Mouse (Mus musculus) stomach, embryonic 15.5 days (tissue): ENCODE results near the gene Cited4. TPM values are rescaled to one million over a fixed set of nuclear protein-coding genes. Genes with fewer than 3 reads are reported as not detected.

ENCODE experiments used
- ATAC-seq: fragments of 200-750 bp; cut with Nextera tagmentation; 2 replicates; pipeline ENCODE4 v1.8.0; 2017; ENCODE audit warnings: low read depth, moderate number of reproducible peaks, moderate TSS enrichment; ENCODE audit not compliant: insufficient read depth, low FRiP score
- H3K27ac ChIP-seq: fragments of 300-500 bp; sonication (generic); 2 replicates; pipeline ENCODE4 v1.5.1; 2015; ENCODE audit warnings: mild to moderate bottlenecking, inconsistent platforms
- H3K27me3 ChIP-seq: fragments of 300-500 bp; sonication (generic); replicated peaks from 2 replicates; pipeline ENCODE4 v1.6.1; 2015; ENCODE audit warnings: inconsistent platforms
- H3K36me3 ChIP-seq: fragments of 300-500 bp; sonication (generic); 2 replicates; pipeline ENCODE4 v1.6.1; 2015; ENCODE audit warnings: inconsistent platforms
- H3K4me1 ChIP-seq: fragments of 300-500 bp; sonication (generic); 2 replicates; pipeline ENCODE4 v1.6.1; 2015; ENCODE audit warnings: inconsistent platforms
- H3K4me2 ChIP-seq: fragments of 300-500 bp; sonication (generic); 2 replicates; pipeline ENCODE4 v1.6.1; 2015; ENCODE audit warnings: mild to moderate bottlenecking, inconsistent platforms
- H3K4me3 ChIP-seq: fragments of 300-500 bp; sonication (generic); replicated peaks from 2 replicates; pipeline ENCODE4 v1.5.1; 2015; ENCODE audit warnings: inconsistent platforms
- H3K9ac ChIP-seq: fragments of 300-500 bp; sonication (generic); 2 replicates; pipeline ENCODE4 v1.6.1; 2015; ENCODE audit warnings: inconsistent platforms
- H3K9me3 ChIP-seq: fragments of 300-500 bp; sonication (generic); 2 replicates; pipeline ENCODE4 v1.6.1; 2016; ENCODE audit warnings: inconsistent platforms
- WGBS: fragments of 180-500 bp; shearing (Covaris S2); methylation state at CpG from one replicate; pipeline ENCODE4 v1.1.7; 2015; 5-methylcytosine and 5-hydroxymethylcytosine counted together
- polyA plus RNA-seq: library from polyadenylated mRNA; unstranded; fragments of >200 nt; fragmentation: Nextera tagmentation; extraction: Ambion mirVana; gene quantifications from 2 replicates; pipeline ENCODE4 v1.2.1, GENCODE M21; 2015

Cited4 gene
- polyA plus RNA-seq, 1 experiment from 2014 or later = 13.2 TPM

DNA sequence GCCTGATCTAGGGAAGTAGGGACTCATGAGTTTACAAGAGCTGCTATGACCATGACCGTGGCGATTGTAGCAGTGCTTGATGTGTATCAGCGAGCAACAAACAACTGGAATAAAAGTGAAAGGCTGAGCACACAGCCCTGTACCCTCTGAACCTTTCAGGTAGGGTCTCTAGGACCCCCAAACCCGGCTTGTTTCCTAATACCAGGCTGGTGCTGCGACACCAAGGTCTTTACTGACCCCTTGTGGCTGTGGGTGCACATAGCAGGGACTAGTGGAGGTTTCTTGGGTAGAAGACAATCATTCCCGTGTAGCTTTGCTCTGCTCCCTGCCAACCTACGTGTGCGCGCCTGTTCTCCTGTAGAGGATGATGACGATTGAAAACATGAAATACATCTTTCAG lies 15.8 kb downstream of the Cited4 start:
- Histone ChIP-seq H3K4me1 (no peaks in the 10 kb centered on the region), H3K36me3 (no peaks in the 10 kb centered on the region), H3K9ac (no peak overlapping the region), H3K9me3 (no peaks in the 10 kb centered on the region), H3K4me2 (no peak overlapping the region), H3K27me3 (no peaks in the 10 kb centered on the region), H3K4me3 (no peak overlapping the region), H3K27ac (no peak overlapping the region)
- WGBS = 42% methylated on average over 10 of the region's 10 CpGs
- ATAC-seq = no peak

DNA sequence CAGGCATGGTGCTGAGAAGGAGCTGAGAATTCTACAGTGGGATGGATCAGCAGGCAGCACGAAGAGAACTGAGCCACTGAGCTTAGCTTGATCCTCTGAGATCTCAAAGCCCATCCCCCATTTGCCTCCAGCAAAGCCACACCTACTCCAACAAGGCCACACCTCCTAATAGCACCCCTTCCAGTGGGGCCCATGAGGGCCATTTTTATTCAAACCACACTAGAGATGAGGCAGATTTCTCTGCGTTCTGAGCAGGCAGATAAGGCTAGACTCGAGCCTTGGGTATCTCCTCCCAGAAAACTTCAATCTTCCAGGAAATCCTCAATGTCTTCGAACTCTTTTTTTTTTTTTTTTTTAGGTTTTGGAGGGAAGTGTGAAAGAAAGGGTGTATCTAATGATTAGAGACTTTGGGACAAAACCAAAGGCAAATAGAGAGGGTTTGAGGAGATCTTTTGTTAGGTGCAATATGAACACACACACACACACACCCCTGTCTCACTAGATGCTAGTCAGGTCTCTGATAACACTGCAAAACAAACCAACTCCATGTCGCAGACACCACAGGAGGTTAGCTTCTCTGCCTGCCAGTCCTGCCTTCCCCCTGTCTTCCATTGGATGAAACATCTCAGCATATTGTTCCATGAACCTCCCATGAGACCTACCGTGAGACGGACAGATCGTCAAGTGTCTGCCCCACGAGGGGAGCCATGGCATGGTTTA lies 17.1 kb downstream of the Cited4 start:
- Histone ChIP-seq H3K27ac (no peak overlapping the region), H3K27me3 (no peaks in the 10 kb centered on the region), H3K36me3 (no peaks in the 10 kb centered on the region), H3K9ac (no peak overlapping the region), H3K4me1 (no peaks in the 10 kb centered on the region), H3K9me3 (no peaks in the 10 kb centered on the region), H3K4me3 (no peak overlapping the region), H3K4me2 (no peak overlapping the region)
- 44% methylated on average over 9 of the region's 9 CpGs for WGBS
- 0 out of 2 replicates have a peak, but pooled peaks have one; percentile 44 for ATAC-seq

DNA sequence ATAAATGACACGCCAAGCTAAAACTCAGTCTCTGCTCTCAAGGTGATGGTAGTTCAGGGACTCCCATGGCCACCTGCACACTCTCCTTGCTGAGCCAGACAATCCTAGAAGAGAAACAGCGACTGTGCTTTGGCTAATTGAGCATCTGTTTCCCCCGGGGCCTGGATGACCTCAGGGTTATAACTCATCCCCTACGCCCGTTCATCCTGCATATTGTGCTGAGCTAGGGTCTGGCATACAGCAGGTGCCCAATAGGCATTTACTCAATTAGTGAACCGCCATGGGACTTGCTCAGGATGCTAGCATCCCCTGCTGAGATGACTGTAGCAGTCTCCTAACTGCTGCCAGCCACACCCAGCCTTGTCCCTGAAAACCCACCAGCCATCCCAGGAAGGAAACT lies 20.9 kb downstream of the Cited4 start:
- no peaks in the 10 kb centered on the region for H3K27me3 ChIP-seq
- H3K9me3 ChIP-seq = no peaks in the 10 kb centered on the region
- no peak overlapping the region for H3K27ac ChIP-seq
- no peaks in the 10 kb centered on the region for H3K4me1 ChIP-seq
- no peak overlapping the region for H3K4me2 ChIP-seq
- ATAC-seq = no peak
- no peaks in the 10 kb centered on the region for H3K36me3 ChIP-seq
- H3K9ac ChIP-seq = no peak overlapping the region
- H3K4me3 ChIP-seq = no peak overlapping the region
- WGBS = 43% methylated on average over 6 of the region's 6 CpGs

DNA sequence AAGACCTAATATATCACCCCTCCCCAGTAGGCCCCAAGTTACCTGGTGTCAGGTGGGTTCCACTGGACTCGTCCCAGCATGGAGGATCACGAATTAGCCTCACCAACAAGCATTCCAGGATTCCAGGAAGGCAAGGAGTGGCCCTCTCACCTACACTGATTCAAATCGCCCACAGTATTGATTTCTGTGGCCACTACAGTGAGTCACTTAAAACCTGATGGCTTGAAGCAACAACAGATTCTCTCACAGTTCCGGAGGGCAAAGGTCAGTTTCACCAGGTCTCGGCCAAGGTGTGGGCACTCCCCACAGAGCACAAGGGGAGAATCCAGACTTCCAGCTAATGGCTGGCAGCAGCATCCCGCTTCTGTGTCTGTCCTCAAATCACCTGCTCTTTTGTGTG lies 22.9 kb downstream of the Cited4 start:
- no peaks in the 10 kb centered on the region for H3K27me3 ChIP-seq
- H3K4me1 ChIP-seq = no peaks in the 10 kb centered on the region
- H3K9me3 ChIP-seq = no peaks in the 10 kb centered on the region
- H3K4me2 ChIP-seq = no peak overlapping the region
- no peak overlapping the region for H3K9ac ChIP-seq
- H3K36me3 ChIP-seq = no peaks in the 10 kb centered on the region
- ATAC-seq = 0 out of 2 replicates have a peak, but pooled peaks have one; percentile 9
- WGBS = 57% methylated on average over 6 of the region's 6 CpGs
- no peak overlapping the region for H3K4me3 ChIP-seq
- H3K27ac ChIP-seq = no peak overlapping the region

DNA sequence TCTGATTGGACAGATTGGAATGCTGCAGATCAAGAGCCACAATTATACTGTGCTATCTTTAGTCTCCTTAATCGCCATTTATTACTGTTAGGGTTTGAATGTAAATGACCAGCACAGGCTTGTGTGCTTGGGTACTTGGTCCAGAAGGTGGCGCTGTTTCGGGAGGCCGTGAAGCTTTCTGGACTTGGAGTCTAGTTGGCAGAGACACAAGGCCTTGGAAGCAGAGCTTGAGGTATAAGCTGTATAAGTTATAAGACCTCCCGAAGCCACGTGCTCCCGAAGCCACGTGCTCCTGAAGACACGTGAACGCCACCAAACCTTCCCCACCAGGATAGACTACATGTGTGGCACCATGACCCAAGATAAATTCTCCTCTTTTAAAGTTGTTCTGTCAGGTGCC lies 26.3 kb downstream of the Cited4 start:
- Histone ChIP-seq H3K27me3 (no peaks in the 10 kb centered on the region; the same call in 1 of the 2 replicates), H3K4me3 (no peak overlapping the region), H3K4me1 (no peaks in the 10 kb centered on the region), H3K36me3 (no peaks in the 10 kb centered on the region), H3K4me2 (no peak overlapping the region), H3K9me3 (no peaks in the 10 kb centered on the region), H3K9ac (no peak overlapping the region), H3K27ac (no peak overlapping the region)
- ATAC-seq = no peak
- WGBS = 43% methylated on average over 10 of the region's 10 CpGs

DNA sequence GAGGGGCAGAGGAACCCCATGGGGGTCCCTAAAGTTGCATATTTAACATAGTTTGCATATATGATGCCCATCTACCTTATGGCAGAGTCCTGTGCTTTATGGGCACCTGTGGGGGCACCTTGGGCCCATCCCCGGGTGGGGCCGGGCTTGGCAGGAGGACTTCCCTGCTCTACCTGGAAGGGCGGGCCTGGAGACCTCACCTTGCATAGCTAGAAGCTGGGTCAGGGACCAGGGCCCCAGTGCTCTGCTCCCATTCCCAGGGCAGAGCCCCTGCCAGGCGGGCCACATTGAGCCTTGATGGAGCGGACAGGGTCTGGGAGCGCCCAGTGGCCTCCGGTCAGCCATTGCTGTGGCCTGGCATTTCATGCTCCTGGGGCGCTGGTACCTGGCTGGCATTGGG lies 31.0 kb downstream of the Cited4 start:
- H3K27me3 ChIP-seq = peaks cover 10% of the 10 kb centered on the region
- 90% methylated on average over 8 of the region's 8 CpGs for WGBS
- H3K4me1 ChIP-seq = peaks cover 4% of the 10 kb centered on the region; the same call in 1 of the 2 replicates

DNA sequence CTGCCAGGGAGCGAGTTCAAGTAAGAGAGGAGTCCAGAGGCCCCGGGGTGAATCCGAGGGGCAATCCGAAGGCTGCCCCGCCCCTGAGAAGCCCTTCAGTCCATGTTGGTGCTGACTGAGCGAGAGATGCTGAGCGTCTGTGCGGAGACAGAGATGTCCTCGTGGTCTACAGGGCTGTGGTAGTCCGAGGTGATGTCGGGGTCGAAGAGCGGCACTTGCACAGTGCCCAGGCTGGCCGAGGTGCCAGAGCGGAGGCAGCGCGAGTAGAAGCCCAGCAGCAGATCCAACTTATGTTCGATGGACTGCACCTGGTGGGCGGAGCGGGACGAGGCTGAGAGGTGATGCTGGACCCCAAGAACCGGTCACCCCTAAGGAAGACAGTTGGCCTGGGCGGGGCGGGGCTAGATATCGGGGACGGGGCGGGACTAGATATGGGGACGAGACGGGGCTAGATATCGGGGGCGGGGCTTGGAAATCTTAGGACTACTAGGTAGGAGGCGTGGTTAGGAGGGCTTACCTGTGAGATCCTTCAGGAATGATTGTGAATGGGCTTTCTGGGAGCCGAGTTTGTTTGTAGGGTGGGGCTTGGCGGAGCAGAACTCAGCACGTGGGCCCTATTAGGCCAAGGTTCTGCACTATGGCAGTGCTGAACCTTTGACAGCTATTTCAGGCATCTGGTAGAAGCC lies 31.6 kb downstream of the Cited4 start:
- H3K27me3 ChIP-seq = peaks cover 10% of the 10 kb centered on the region
- H3K9ac ChIP-seq = no peak overlapping the region
- no peaks in the 10 kb centered on the region for H3K9me3 ChIP-seq
- no peaks in the 10 kb centered on the region for H3K36me3 ChIP-seq
- peak overlapping the region; percentile 11; the same call in 1 of the 2 replicates for H3K4me3 ChIP-seq
- 18% methylated on average over 35 of the region's 35 CpGs for WGBS
- peak overlapping the region; percentile 39 for H3K4me2 ChIP-seq
- no peak overlapping the region for H3K27ac ChIP-seq
- ATAC-seq = peak; percentile 47
- peaks cover 4% of the 10 kb centered on the region; the same call in 1 of the 2 replicates for H3K4me1 ChIP-seq

More for the DNA sequence above, 31.0 kb downstream of the Cited4 start:
- H3K9me3 ChIP-seq = no peaks in the 10 kb centered on the region
- no peak overlapping the region for H3K27ac ChIP-seq
- H3K4me3 ChIP-seq = no peak overlapping the region
- no peak overlapping the region for H3K9ac ChIP-seq
- no peak overlapping the region for H3K4me2 ChIP-seq
- no peak for ATAC-seq
- H3K36me3 ChIP-seq = no peaks in the 10 kb centered on the region

DNA sequence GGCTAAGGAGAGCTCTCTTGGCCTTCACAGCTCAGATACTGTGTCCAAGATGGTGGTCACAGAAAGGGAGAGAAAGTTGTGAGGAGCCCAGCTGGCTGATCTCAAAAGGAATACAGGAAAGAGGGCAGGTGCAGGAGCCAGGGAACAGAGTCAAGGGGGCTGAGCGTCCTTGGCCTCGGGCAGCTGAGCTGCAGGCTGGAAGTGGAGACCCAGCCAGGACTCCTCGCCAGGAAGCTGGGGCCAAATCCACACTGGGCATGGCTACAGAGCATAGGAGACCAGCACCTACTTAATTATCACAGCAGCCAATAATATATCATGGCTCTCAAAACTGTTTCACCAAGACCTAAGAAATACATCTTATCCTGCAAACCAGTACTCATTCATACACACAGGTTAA lies 34.8 kb downstream of the Cited4 start:
- no peak overlapping the region for H3K27ac ChIP-seq
- no peak overlapping the region for H3K4me3 ChIP-seq
- H3K4me1 ChIP-seq = peaks cover 4% of the 10 kb centered on the region; the same call in 1 of the 2 replicates
- WGBS = 85% methylated on average over 3 of the region's 3 CpGs
- no peak for ATAC-seq
- H3K27me3 ChIP-seq = peaks cover 10% of the 10 kb centered on the region
- H3K36me3 ChIP-seq = no peaks in the 10 kb centered on the region
- H3K4me2 ChIP-seq = no peak overlapping the region
- H3K9ac ChIP-seq = no peak overlapping the region
- H3K9me3 ChIP-seq = no peaks in the 10 kb centered on the region

DNA sequence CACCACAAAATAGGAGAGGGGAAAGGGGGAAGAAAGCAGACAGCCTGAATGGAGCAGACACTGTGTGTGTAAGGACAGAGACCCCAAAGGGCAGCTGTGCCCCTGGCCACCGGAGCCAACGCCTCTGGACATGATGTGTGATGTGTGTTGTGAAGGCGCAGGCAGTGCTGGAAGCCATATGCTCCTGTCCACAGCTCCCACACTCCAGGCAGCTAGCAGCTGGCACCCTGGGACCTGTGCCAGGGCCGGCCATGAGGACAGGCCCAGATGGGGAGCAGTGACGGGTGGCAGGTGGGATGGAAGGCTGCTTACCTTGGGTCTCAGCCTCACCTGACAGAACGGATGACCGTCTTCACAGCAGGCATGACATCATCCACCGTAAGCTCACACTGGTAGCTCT lies 35.7 kb downstream of the Cited4 start:
- ATAC-seq = no peak
- H3K4me1 ChIP-seq = peaks cover 4% of the 10 kb centered on the region; the same call in 1 of the 2 replicates
- H3K4me3 ChIP-seq = no peak overlapping the region
- H3K27ac ChIP-seq = no peak overlapping the region
- peaks cover 10% of the 10 kb centered on the region for H3K27me3 ChIP-seq
- WGBS = 78% methylated on average over 8 of the region's 8 CpGs
- no peak overlapping the region for H3K9ac ChIP-seq
- no peaks in the 10 kb centered on the region for H3K36me3 ChIP-seq
- H3K9me3 ChIP-seq = no peaks in the 10 kb centered on the region
- no peak overlapping the region for H3K4me2 ChIP-seq

DNA sequence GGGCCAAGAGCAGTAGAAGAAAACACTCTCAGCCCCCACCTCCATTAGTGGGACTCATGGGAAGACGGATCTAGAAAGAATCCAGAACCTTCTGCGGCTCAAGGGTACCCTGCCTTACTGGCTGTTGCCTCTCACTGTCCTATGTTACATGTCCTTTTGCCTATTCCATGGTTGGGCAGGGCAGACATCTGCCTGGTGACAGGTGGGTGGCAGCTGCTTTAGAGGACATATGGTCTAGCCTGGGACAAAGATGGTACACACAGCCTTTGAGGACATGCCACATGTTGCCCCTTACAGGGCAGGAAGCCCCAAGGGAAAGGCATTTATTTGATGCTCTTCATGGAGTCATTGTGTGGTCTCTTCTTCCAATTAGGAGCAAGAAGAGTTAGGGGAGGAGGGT lies 36.1 kb downstream of the Cited4 start:
- Histone ChIP-seq H3K4me1 (peaks cover 4% of the 10 kb centered on the region; the same call in 1 of the 2 replicates), H3K9me3 (no peaks in the 10 kb centered on the region), H3K27ac (no peak overlapping the region), H3K27me3 (peaks cover 10% of the 10 kb centered on the region), H3K4me2 (no peak overlapping the region), H3K4me3 (no peak overlapping the region), H3K36me3 (no peaks in the 10 kb centered on the region), H3K9ac (no peak overlapping the region)
- ATAC-seq = no peak
- 89% methylated on average over 2 of the region's 2 CpGs for WGBS

DNA sequence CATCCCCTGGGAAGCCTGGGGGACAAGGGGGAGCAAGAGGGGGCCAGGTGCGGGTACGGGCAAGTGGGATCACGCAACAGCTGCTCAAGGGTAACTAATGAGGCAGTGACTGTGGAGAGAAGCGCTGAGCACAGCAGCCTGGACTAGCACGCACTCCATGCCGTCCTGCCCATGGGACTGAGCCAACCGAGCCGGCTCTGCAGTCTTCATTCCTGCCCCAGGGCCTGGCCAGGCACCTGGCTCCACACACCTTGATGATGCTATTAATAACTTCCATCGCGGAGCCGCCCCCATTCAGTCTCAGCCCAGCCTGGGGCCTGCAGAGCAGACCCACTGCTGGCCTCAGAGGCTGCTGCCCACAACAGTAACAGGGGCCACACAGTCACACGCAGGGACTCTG lies 45.9 kb downstream of the Cited4 start:
- WGBS = 76% methylated on average over 12 of the region's 12 CpGs
- Histone ChIP-seq H3K36me3 (no peaks in the 10 kb centered on the region), H3K27ac (no peak overlapping the region), H3K9ac (no peak overlapping the region), H3K27me3 (0 out of 2 replicates have a peak, but pooled peaks cover 8% of the 10 kb centered on the region), H3K4me2 (no peak overlapping the region), H3K4me1 (peaks cover 9% of the 10 kb centered on the region), H3K9me3 (no peaks in the 10 kb centered on the region), H3K4me3 (no peak overlapping the region)
- ATAC-seq = no peak

DNA sequence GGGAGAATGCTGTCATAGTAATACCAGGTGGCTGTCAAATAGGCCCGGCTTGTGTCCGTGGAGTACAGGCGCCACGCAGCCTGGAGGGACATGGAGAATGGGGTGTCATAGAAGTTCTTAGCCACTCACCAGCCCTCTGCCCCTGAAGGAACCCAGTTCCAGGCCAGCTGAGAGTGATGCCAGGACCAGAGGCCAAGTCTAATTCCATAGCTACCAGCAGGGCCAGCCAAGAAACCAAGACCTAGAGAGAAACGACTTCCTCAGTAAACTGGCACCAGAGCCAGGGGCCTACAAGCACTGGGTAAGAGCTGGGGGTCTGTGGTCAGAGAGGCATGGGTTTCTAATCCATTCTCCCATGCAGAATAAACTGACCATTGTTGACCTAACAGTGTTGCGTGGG lies 46.6 kb downstream of the Cited4 start:
- 87% methylated on average over 6 of the region's 6 CpGs for WGBS
- H3K9me3 ChIP-seq = no peaks in the 10 kb centered on the region
- H3K4me1 ChIP-seq = peaks cover 9% of the 10 kb centered on the region
- no peak overlapping the region for H3K4me2 ChIP-seq
- H3K27ac ChIP-seq = no peak overlapping the region
- ATAC-seq = no peak
- peaks cover 8% of the 10 kb centered on the region; the same call in 1 of the 2 replicates for H3K27me3 ChIP-seq
- H3K36me3 ChIP-seq = no peaks in the 10 kb centered on the region
- H3K9ac ChIP-seq = no peak overlapping the region
- no peak overlapping the region for H3K4me3 ChIP-seq
